Mouse (Mus musculus) embryo, embryonic 11 days (tissue): ENCODE results near the gene 1700122O11Rik.

Experiments
- DNase-seq: peaks from one replicate; pipeline ENCODE4 v3.0.0-alpha.2; 2015

1700122O11Rik gene

DNA sequence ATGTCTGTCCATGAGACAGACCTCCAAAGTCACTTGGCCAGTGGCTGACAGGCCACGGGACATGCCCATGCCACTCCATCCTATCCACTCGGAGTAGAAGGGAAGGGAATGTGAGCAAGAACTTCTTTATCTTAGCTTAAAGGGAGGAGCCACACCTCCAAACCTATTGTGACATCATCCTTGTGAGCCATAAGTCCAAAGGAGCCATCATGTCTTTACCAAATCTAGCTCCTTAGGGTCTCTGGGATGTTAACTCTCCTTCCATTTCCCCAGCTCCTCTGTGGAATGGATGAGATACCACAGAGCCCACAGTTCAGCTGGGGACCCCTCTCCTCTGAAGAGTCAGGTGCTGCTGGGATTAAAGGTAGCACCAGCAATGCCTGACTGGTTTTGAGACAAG, at the start of gene 1700122O11Rik:
Gene 1700122O11Rik (minus strand): TSS at position 101 of the 400 bp plus-strand sequence.
- DNase-seq = no peak

DNA sequence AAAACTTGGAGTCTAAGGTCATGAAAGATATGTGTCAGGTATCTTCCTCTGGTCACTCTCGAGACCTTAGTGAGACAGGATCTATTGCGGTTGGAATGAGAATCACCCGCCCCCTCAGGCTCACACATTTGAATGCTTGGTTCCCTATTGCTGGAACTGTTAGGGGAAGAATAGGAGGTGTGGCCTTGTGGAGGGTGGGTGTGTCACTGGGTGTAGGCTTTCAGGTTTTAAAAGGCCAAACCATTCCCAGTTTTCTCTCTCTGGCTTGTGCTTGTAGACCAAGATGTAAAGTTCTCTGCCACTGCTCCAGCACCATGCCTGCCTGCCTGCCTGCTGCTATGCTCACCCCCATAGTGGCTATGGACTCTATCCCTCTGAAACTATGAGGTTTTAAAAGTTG, 42.5 kb upstream of the 1700122O11Rik start:
- DNase-seq = no peak

DNA sequence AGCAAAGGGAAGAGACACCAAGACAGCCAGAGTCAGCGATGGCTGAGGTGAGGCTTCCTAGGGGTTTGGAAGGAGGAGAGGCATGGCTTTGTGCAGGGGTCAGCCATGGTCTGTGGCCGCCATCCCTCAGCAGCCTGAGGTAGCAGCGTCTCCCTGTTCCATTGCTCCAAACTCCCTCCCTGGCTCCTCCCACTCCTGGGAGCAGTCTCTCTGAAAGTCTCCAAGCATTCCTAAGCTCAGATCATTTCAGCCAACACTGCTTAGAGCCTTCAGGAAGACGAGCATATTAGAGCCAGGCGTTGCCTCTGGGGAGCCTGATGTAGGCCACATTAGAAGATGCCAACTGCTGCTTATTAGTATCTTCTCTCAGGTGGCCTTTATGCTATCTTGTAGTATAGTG, 29.6 kb upstream of the 1700122O11Rik start:
- DNase-seq = peak; percentile 21

DNA sequence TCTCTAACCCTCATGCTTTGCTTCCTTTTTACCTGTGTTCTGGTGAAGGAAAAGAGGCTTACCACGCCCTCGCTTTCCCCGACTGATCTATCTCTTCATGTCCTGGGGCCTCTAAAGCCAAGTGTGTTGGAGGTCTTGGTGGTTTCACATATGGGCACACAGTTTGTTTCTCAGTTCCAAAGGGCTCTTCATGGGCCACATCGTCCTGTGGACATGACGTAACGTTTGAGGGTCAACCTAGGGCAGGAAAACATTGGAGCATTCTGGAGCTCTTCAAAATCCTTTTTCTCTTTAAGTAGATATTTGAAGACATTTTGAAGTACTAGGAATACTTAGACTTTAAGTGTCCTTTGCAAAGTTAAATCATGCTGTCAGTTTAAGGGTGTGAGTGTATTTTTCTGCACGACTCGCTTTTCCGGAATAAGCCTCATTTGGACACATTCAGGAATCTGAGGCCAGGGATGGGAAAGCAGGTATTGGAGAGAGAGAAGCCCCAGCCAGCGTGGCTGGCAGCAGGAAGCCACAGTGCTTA, 29.1 kb upstream of the 1700122O11Rik start:
- DNase-seq = no peak

DNA sequence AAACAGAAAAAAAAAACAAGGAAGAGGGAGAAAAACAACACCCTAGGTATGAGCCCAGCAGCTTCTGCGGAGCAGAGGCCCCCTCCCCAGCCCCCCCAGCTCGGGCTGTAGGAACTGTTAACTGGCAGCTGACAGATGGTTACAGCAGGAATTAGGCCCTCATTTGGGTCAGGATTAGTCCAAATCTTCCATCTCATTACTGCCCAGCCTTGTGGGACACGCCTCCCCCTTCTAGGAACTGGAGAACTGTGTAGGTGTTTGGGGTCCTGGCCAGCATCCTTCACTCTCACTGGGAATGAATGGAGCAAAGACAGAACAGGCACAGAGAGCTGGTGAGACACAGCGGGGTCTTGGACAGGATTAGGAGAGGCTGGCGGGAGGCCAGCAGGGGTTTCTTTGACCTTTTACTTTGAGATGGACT, 27.0 kb upstream of the 1700122O11Rik start:
- DNase-seq = peak; percentile 20

DNA sequence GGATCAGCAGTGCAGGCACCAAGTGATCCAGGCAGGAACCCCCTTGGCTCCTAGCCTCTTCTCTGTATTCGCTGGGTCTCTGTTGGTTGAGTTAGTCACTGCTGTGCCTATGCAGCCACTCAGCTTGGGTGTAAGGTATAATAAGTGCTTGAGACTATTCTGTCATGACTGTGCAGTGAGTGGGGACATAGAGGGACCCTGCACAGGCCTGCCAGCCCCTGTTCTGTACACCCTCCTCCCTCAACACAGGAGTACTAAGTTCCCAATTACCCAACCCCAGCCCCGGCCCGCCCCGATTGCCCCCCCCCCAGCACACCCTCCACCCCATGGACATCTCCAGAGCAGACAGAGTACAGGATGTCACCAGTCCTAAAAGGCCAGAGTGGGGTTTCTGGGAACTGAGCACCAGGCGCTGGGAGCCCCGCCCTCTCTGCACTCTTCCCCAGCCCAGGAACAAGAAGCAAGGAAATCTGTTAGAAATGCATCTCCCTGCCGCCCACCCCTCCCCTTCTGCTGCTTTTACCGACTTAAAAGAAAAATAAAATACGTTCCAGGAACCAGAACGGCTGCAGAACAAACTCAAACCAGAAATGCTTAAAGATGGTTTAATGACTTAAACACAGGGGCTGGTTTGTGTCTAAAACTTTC, 26.2 kb upstream of the 1700122O11Rik start:
- peak; percentile 44 for DNase-seq

DNA sequence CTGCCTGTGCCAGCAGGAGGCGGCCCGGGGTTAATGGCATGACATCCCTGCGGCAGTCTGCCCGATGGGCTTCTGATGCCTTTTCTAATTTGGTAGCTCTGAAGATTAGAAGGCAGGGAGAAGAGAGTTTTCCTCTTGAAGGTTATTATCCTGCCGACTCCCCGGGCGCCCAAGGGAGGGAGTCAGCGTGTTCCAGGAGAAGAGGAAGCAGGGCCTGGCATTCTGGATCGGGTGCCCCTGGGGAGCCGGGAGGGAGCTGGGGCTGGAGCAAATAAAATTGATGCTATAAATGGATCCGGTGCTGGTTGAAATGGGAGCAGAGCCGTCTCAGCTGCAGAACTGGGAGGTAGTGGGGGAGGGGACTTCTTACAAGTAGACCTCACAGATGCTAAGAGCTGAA, 19.3 kb upstream of the 1700122O11Rik start:
- peak; percentile 33 for DNase-seq

DNA sequence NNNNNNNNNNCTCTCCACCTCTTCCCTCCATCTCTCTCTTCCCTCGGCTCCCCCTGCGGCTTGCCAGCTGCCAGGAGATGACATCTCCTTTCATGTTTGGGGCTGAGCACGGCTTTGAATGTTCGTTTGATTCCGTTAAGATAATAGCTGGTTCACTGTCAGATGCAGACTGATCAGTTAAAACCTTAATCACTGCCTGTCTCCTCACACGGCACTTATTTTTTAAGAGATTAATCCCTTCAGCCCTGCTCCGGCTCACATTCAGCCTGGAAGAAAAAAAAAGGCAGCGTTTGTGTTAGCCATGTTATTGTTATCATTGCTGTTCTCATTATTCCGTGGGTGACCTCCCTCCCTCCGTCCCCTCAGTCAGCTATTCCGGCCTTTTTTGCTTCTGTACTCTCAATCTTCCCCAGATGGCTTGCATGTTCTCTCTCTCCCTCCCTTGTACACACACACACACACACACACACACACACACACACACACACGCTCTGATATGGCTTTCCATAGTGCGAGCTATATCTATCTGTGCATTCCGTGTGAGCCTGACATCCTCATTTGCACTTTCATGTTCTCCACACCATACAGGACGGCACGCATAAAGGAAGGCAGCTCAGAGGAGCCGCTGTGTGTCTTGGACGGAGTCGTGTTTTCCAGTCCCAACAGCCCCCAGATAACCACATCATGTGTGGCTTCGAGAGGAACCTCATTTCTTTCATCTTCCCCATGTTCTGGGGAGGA, 17.2 kb upstream of the 1700122O11Rik start:
- peak; percentile 16 for DNase-seq

DNA sequence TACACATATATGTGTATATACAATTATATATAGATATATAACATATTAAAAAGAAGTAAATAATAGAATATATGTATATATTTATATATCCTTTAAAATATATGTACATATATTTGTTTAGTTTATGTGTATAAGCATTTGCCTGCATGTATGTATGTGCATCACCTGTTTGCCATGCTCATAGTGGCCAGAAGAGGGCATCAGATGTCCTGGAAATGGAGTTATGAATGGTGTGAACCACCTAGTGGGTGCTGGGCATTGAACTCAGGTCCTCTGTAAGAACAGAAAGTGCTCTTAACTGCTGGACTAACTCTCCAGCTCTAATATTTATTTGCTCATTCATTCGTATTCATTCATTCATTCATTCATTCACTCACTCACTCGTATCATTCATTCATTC, 15.6 kb upstream of the 1700122O11Rik start:
- no peak for DNase-seq

DNA sequence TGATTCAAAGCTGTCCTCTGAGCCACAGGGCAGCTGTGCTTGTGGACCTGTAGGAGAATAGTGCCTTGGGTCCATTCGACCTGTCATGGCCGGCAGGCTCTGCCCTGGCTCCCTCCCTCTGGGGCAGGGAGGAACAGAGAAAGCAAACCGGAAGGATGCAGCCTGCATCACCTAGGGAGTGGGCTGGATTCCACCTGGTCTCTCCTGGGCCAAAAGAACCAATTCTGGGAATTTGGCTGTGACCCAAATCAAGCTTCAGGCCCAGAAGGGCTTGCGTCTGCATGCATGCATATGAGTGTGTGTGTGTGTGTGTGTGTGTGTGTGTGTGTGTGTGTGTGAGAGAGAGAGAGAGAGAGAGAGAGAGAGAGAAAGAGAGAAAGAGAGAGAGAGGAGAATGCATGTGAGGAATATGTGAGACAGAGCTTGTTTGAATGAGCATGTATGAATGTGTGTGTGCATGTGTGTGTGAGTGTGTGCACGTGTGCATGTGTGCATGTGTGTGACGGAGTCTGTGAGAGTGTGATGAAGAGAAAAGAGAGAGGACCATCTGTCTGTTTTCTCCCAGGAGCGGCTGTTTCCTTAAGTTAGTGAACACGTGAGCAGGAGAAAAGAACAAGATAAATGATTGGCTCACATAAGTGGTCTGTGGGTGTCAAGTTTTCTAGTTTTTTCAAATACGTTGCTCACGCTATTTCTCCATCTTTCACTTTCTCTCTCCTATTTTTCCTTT, 14.4 kb upstream of the 1700122O11Rik start:
- no peak for DNase-seq

DNA sequence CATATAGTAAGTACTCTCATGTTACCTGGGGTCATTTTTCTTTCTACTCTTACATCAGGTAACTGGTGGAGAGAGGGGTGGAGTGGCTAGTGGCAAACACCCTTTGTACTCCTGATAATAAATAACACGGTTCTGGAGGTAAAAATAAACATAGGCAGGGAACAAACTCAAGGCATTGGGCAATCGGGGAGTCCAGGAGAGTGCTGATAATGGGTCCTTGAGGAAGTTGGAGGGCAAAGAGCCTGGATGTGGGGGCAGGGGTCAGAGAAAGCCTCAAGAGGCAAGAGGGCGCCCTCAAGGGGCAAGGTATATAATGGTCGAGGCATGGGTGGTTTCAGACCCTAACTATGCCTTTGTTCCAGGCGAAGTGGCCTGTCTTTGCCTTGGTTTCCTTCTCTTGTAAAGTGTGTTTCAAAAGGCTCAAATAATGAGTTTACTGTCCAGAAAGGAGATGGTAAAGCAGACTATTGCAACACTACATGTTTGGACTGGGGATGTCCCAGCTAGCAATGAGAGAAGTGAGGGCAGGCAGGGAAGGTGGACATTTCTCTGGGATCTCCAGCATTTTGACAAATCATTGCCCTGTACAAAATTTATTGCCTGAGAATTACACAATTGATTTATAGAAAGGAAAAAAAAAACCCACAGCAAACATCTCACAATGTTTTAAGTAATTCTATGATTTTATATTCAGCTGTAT, 13.7 kb upstream of the 1700122O11Rik start:
- DNase-seq = no peak

DNA sequence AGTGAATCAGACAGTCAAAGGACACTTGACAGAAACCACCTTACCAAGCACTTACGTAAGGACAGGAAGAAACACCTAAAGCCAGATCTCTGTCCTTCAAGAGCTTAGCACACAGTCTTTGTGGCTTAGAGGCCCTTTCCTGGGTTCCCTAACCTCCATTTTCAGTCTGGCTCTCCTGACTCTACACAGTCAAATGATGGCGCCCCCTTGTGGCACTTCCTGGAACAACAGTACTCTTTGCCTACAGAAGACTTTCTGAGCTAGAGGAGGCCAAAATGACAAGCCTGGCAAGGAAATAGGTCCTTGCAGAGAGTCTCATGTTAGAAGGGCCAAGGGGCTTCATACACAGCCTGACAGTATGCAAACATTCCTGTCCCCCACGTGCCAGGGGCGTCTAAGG, 7.5 kb upstream of the 1700122O11Rik start:
- DNase-seq = peak; percentile 78

DNA sequence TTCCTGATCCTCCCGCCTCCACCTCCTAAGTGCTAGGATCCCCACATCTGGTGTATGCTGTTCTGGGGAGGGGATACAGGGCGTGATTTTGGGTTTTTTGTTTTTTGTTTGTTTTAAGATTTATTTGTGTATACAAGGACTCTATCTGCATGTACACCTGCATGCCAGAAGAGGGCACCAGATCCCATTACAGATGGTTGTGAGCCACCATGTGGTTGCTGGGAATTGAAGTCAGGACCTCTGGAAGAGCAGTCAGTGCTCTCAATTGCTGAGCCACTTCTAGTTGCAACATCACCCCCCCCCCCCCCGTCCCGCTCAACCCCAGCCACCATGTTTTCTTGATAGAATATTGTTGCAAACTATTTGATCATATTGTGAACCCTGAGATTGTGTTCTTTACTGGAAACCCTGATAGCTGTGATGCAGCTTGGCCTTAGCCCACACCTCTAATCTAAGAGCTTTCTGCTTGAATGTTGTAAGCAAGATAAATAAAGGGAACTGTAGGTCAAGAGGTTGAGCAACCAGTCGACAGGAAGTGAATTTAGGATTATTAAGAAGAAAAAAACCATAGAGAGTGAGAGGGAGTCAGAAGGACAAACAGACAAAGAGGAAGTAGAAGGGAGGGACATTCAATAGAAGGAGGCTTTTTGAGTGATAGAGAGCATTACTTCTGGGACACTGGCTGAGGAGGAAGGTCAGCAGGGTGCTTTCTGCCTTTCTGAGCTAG, 5.2 kb upstream of the 1700122O11Rik start:
- DNase-seq = no peak

DNA sequence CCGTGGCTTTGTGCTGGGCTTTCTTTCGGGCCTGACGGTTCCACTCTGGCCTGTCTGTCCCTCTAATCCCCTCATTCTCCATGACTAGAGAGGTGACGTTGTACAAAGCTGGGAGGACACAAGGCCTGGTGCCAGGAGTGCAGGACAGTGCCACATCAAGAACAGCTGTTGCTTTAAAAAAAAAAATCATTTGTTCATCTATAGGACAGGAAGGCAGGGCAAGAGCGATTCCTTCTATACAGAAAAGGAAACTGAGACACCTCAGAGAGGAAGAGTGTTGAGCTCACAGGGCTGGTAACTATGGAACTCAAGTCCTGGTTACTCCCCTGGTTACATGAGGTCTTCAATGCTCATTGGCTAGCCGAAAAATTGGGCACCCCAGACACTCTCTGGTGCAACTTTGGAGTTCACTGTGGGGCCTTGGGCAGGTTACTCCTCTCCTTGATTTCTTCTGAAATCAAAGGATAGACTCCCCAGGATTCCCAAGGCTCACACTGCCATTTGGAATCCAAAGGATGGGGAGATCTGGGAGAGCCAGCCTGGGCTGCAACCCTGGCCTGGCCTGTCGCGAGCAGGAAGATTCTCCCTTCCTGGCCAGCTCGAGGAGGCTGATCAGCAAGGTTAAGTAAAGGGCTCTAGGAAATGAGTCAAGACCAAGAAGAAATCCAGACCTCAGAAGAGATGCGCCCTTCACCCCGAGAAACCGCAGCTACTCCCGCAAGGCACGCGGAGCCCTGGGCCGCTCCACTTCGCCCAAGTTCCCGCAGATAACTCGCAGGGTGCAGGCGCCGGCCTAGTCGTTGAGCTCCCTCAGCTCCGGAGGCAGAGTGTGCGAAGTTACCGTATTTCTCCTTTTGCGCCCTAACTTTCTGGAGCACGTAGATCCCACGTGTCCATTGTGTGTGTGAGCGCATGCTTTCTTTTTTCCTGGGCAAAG, 3.5 kb upstream of the 1700122O11Rik start:
- DNase-seq = peak; percentile 88

DNA sequence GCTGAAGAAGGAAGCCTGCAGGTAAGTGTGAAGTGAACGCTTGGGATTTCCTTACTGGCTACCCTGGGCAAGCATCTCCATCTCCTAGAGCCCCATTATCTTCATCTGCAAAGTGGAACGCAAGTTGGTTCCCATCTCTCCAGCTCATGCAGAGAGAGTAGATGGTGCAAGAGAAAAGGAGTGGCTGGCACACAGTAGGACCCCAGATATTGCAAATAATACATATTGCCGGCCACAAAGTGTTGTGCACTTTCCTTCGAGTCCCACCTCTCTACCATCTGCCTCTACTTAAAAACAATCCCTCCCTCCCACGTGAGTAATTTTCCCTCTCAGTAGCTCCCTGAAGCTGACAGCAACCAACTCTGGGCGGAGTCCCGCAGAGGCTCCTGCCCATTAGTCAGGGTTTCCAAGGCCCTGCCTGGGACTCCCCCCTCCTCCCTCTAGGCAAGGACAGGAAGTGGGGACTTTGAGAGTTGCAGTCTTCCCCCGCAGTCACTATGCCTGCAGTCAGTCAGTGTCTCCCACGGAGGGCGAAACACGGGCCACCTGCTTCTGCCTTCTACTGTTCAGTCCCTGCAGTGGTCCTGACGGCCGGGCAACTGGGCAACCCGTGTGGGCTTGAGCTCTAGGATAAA, 1.3 kb upstream of the 1700122O11Rik start:
- peak; percentile 89 for DNase-seq

DNA sequence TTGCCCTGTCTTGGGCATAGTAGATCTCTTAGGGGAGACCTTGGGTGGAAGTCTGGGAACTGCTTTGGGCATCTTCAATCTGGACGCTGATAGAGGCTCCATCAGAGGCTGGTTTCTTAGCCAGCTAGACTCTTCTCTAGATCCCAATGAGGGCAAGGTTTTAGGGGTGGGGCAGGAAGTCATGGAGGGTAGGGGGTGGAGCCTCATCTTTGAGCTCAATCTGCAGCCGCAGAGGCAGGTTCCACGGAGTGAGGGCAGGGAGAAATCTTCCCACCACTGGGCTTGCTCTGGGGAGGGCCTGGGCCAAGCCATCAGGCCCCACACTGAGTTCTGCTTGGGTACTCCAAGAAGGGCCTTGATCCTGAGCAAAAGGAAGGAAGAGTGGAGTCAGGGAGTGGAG, 1.2 kb downstream of the 1700122O11Rik start:
- DNase-seq = no peak

DNA sequence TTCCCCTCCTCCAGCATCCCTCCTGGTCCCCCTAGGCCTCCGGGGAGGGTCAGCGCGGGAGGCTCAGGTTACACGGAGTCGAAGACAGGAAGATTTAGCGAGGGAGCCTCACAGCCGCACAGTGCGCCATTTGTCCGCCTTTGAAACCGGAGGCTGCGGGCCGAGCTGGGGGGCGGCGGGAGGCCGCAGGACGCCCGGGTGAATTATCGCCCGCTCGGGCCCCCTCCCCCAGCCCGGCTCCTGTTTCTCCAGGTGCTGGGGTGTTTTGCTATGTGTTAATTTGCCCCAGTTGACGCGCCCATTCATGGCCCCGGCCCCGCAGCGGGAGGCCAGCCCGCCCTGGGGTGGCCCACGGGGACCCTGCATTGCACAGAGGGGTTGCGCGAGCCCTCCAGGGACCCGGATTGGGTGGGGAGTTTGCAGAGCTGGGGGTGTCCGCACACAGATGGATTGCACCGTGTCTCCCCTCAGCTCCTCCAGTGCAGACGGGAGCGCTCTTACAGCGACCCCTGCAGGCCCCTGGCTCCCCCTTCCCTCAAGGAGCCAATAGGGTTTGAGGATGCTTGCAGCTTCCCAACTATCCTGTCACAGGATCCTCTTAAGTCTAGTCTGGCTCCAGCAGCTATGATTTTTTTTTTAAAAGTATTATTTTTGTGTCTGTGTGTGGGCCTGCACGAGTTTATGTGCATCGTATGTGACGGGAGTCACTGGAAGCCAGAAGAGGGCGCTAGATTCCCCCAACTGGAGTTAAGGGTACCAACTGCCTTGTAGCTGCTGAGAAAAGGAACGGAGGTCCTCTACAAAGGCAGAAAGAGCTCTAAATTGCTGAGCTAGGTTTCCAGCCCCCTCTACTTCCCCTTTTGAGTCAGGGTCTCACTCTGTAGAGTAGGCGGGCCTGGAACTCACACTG, 6.3 kb downstream of the 1700122O11Rik start:
- DNase-seq = peak; percentile 95

DNA sequence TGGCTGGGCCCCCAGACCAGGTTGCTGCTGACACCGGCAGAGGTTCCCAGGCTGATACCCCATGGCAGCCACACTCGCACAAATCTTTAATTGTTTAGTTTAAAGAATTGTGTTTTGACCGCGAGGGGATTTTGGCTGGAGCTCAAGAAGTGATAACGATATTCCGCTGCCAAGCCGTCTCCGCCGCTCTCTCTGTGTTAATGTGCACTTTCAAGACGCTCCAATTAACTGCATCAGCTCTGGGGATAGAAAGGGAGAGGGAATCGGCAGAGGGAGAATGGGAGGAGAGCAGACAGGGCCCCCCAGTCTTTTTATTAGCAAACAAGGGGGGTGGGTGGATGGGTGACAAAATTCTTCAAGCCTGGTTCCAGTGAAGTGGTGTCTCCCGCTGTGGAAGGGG, 8.9 kb downstream of the 1700122O11Rik start:
- DNase-seq = no peak

DNA sequence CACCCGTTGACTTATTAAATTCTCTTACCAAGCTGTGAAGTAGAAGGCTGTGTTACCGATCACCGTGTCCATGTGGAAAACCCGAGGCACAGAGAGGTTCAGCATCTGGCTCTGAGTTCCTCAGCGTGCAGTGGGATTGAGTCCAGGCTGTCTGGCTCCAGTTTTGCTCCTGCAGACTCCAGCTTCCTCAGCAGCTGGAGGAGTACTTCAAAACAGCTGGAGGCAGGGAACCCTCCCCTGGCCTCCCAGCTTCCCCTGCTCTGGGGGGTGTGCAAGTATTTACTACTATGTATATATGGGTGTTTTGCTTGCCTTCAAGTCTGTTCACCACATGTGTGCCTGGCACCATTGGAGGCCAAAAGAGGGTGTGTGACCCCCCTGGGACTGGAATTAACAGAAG, 9.8 kb downstream of the 1700122O11Rik start:
- no peak for DNase-seq
